ENCODE assay signal across 10 mouse cellular contexts in the genomic region with DNA sequence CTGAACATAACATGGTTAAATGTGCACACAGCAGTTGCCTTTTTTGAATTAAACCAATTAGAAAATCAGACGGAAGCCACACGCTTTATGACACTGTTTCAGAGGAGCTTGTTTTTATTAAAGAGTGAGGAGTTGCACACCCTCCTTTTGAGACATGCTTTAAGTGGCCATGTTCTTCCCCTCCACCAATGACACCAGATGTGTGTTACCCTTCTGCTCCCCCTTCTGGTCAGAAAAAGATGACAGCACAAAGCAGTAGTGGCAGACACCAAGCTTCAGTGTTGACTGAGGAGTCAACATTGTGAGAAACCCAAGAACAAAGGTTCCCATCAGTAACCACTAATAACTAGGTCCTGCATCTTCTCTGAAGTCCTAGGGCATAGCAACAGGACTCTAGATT. TPM values are rescaled to one million over a fixed set of nuclear protein-coding genes. Genes with fewer than 3 reads are reported as not detected.
A peak's percentile ranks its signal among the peaks of the same experiment; 100 is the strongest.
DNase-seq lines count a peak whose midpoint lies in the region; ATAC-seq and TF ChIP-seq lines count a peak whose summit lies in the region.
"Had no signal": no experiment of that assay in that cellular context is flagged by ENCODE, and none has a peak within 500 bp of the region (broad histone marks: within the 10 kb centered on the region; RNA-seq: fewer than 3 reads in every experiment).

No protein-coding gene starts in this region.

- H3K4me2 ChIP-seq in neural tube, embryonic 11.5 days (ENCODE audit: low read depth) = no peak overlapping the region
- no peak overlapping the region for H3K4me2 ChIP-seq in limb, embryonic 14.5 days (replicated peaks; ENCODE audit: low read depth, low read length, severe bottlenecking)
- H3K4me2 ChIP-seq: liver, embryonic 13.5 days; stomach, embryonic 15.5 days had no signal

- no peak overlapping the region for H3K27ac ChIP-seq in neural tube, embryonic 11.5 days (ENCODE audit: low read depth, low read length)
- H3K27ac ChIP-seq in limb, embryonic 14.5 days (replicated peaks; ENCODE audit: low read depth, low read length) = no peak overlapping the region
- H3K27ac ChIP-seq: liver, embryonic 13.5 days; stomach, embryonic 15.5 days had no signal

- H3K9ac ChIP-seq in neural tube, embryonic 11.5 days (ENCODE audit: low read length) = no peak overlapping the region
- H3K9ac ChIP-seq in limb, embryonic 14.5 days (ENCODE audit: low read depth, low read length, severe bottlenecking) = no peak overlapping the region
- H3K9ac ChIP-seq: liver, embryonic 13.5 days; stomach, embryonic 15.5 days had no signal

- ATAC-seq in neural tube, embryonic 11.5 days (ENCODE audit: insufficient read depth, low FRiP score, low TSS enrichment) = 0 out of 2 replicates have a peak, but pooled peaks have one; percentile 63
- ATAC-seq in granulocyte monocyte progenitor cell, adult 5-6 weeks (replicated peaks; ENCODE audit: poor library complexity, severe bottlenecking) = peak; percentile 97
- ATAC-seq in limb, embryonic 14.5 days (ENCODE audit: low FRiP score, low read depth) = no peak

- H3K4me3 ChIP-seq in neural tube, embryonic 11.5 days (ENCODE audit: low read depth, low read length) = no peak overlapping the region
- H3K4me3 ChIP-seq in limb, embryonic 14.5 days (replicated peaks; ENCODE audit: low read length) = no peak overlapping the region
- H3K4me3 ChIP-seq: erythroblast, embryonic 14.5 days; liver, embryonic 13.5 days; stomach, embryonic 15.5 days had no signal

- H3K4me1 ChIP-seq in neural tube, embryonic 11.5 days (ENCODE audit: control insufficient read depth, insufficient read depth, low read length) = no peaks in the 10 kb centered on the region
- no peaks in the 10 kb centered on the region for H3K4me1 ChIP-seq in limb, embryonic 14.5 days (ENCODE audit: control insufficient read depth, insufficient read depth, low read length)
- H3K4me1 ChIP-seq: stomach, embryonic 15.5 days had no signal

- 56% methylated on average over 2 of the region's 2 CpGs for WGBS in neural tube, embryonic 11.5 days
- WGBS in limb, embryonic 14.5 days = 31% methylated on average over 2 of the region's 2 CpGs

- H3K36me3 ChIP-seq in neural tube, embryonic 11.5 days (ENCODE audit: control insufficient read depth, insufficient read depth, low read length) = no peaks in the 10 kb centered on the region
- H3K36me3 ChIP-seq in limb, embryonic 14.5 days (ENCODE audit: control insufficient read depth, insufficient read depth, low read length) = no peaks in the 10 kb centered on the region
- H3K36me3 ChIP-seq: liver, embryonic 13.5 days; stomach, embryonic 15.5 days had no signal

- no peaks in the 10 kb centered on the region for H3K27me3 ChIP-seq in neural tube, embryonic 11.5 days (ENCODE audit: control insufficient read depth, insufficient read depth, low read length)
- H3K27me3 ChIP-seq in limb, embryonic 14.5 days (ENCODE audit: control insufficient read depth, insufficient read depth, low read length) = no peaks in the 10 kb centered on the region
- H3K27me3 ChIP-seq: liver, embryonic 13.5 days; stomach, embryonic 15.5 days had no signal

- peak; percentile 48 for DNase-seq in neural tube, embryonic 11.5 days (ENCODE audit: low spot score)
- DNase-seq in neural tube, embryonic 10.5 days (ENCODE audit: extremely low spot score, low spot score) = no peak
- peak; percentile 72 for DNase-seq in MN1 (ENCODE audit: low spot score)
- DNase-seq in brain, adult 2 months (ENCODE audit: low read depth, low spot score) = peak; percentile 35
- DNase-seq in limb, embryonic 14.5 days (ENCODE audit: low spot score) = peak; percentile 18
- peak; percentile 58 to 68 for DNase-seq in spleen, postnatal 36 days (ENCODE audit: low spot score in 2 of 2)
- DNase-seq: liver, embryonic 13.5 days had no signal

- TF ChIP-seq POLR2A in limb, embryonic 14.5 days (IDR thresholded peaks at IDR 0.05; ENCODE audit: borderline replicate concordance, extremely low read depth, insufficient read depth, insufficient read length) = no peak

- H3K9me3 ChIP-seq in neural tube, embryonic 11.5 days (ENCODE audit: control insufficient read depth, low read length) = no peaks in the 10 kb centered on the region
- H3K9me3 ChIP-seq in limb, embryonic 14.5 days (ENCODE audit: control insufficient read depth, low read length) = no peaks in the 10 kb centered on the region
- H3K9me3 ChIP-seq: liver, embryonic 13.5 days; stomach, embryonic 15.5 days had no signal

RNA-seq across cellular contexts. Expression of gene Slc38a11, which starts 32.5 kb away (rescaled TPM):
- 0.28 TPM in 1 of 2 replicates, not detected in the other for polyA plus RNA-seq in neural tube, embryonic 11.5 days (2014; fragmentation: Nextera tagmentation; extraction: Ambion mirVana)
- total RNA-seq in granulocyte monocyte progenitor cell, adult 5-6 weeks (2014; fragmentation: Nextera tagmentation) = not detected in 2 replicates
- not detected in 2 replicates for total RNA-seq in granulocyte monocyte progenitor cell, adult 5-6 weeks (2017)
- polyA plus RNA-seq in limb, embryonic 14.5 days (2012; rRNA removed) = 0.11 and 0.18 TPM in 2 replicates
- 0.36 and 0.43 TPM in 2 replicates for polyA plus RNA-seq in limb, embryonic 14.5 days (2014; fragmentation: Nextera tagmentation; extraction: Ambion mirVana)
- polyA plus RNA-seq: erythroblast, embryonic 14.5 days; liver, embryonic 13.5 days had no signal
